Mouse (Mus musculus): ENCODE data around the gene Sos1.

DNA sequence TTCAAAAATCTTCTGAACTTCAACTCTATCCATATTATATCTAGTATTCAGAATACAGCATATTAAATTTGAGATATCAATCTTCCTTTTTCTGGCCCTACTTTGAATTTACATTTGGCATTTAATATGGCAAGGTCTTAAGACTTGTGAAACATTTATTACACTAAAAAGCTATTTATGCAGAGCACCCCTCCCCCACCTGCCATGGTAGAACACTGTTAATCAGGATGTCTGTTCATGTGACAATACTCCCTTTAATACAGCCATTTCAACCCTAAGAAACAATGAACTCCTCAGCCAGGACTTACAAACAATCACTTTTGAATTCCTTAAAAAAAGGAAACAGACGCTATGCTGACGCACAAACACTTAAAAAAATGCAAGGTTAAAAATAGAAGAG, 52.3 kb downstream of the Sos1 start:
- TF ChIP-seq TAL1 (IDR thresholded peaks at IDR 0.05; ENCODE audit: low read length) (no peak), GATA1 (IDR thresholded peaks at IDR 0.05; ENCODE audit: low read length) (no peak)

Measured in erythroblast, embryonic 14.5 days (primary cell).